Mouse (Mus musculus): ENCODE data around the gene Htr2a.

DNA sequence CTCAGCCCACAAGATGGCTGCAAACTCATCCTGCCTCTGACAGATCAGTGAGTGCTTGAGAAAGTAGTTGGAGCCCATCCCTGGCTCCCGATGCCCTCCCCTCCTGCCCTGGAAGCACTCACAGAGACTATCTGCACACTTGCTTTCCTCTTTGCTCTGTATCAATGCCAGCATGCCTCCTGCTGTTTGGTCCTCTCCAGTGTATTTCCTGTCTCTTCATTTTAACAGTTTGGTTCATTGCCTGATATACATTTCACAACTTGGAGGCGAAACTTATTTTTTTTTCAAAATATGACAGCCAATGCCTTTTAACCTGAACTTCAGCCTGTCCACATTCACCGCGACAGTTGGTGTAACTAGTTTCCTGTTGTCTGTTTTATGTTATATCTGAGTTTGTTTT, 11.0 kb downstream of the Htr2a start:
- TF ChIP-seq CTCF (IDR thresholded peaks at IDR 0.05; ENCODE audit: control insufficient read depth, insufficient read depth, insufficient read length) (no peak), MAX (IDR thresholded peaks at IDR 0.05) (no peak), USF1 (IDR thresholded peaks at IDR 0.05; ENCODE audit: low read depth) (no peak), FOSL1 (IDR thresholded peaks at IDR 0.05; ENCODE audit: insufficient read depth, low read length, poor library complexity, severe bottlenecking) (no peak)

Measured in C2C12 (cell line).